Mouse (Mus musculus) thymus, adult 2 months (tissue): ENCODE measurements around the gene Slc2a12.

Experiments
- CTCF ChIP-seq: fragments of 200-500 bp; IDR thresholded peaks from 2 replicates; pipeline ENCODE4 v1.5.1; 2012; ENCODE audit warnings: mild to moderate bottlenecking, control low read depth, low read length, moderate library complexity, borderline replicate concordance; ENCODE audit not compliant: control insufficient read depth, poor library complexity, insufficient read depth; ENCODE audit errors: extremely low read depth
- POLR2A ChIP-seq: fragments of 200-500 bp; IDR thresholded peaks from 2 replicates; pipeline ENCODE4 v1.6.1; 2012; ENCODE audit warnings: mild to moderate bottlenecking, low read length, control low read depth, moderate library complexity; ENCODE audit not compliant: control insufficient read depth, poor library complexity, insufficient read depth; ENCODE audit errors: extremely low read depth

DNA sequence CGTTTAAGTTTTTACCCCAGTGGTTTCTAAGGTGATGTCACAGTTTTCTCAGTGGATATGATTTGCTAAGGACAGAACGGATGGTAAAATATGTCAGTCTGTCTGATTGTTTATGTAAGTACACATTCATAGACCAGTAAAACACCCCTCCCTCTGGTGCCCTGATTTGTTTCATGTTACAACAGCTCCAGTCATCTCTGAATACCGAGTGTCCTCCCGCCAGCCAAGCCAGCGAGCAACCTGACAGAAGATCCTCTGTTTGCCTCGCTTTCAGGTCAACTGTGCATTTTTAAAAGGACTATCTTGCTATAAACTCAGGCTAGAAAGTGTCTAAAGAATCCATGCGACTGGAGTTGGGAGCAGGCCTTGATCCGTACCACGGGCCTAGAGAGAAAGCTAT lies 640 bp upstream of the Slc2a12 start:
- TF ChIP-seq POLR2A (no peak), CTCF (no peak)
